Mouse (Mus musculus) ES-E14 (cell line): ENCODE measurements around the gene Ttc17. TPM values are rescaled to one million over a fixed set of nuclear protein-coding genes. Genes with fewer than 3 reads are reported as not detected.

Experiments
- DNase-seq: peaks from one replicate; pipeline ENCODE4 v3.0.0-alpha.2; 2013; ENCODE audit warnings: low read depth, low spot score
- H3K27ac ChIP-seq: 2 replicates; pipeline ENCODE4 v1.5.1; 2012; ENCODE audit warnings: low read depth, mild to moderate bottlenecking, low read length, moderate library complexity, mixed read lengths; ENCODE audit not compliant: poor library complexity, insufficient read depth, severe bottlenecking
- H3K36me3 ChIP-seq: 2 replicates; pipeline ENCODE4 v1.6.1; 2012; ENCODE audit warnings: mild to moderate bottlenecking, low read length, moderate library complexity, mixed read lengths; ENCODE audit not compliant: control insufficient read depth, poor library complexity, insufficient read depth, severe bottlenecking
- H3K4me1 ChIP-seq, 2 experiments: fragments of 150-350 bp in 1 of 2; sonication (generic) in 1 of 2; 2 replicates each; pipeline ENCODE4 v1.6.1; 2012; ENCODE audit warnings: low read length in 2 of 2, mild to moderate bottlenecking in 1 of 2, mixed read lengths in 1 of 2; ENCODE audit not compliant: control insufficient read depth in 2 of 2, insufficient read depth in 2 of 2, poor library complexity in 1 of 2
- H3K4me3 ChIP-seq, 2 experiments: fragments of 150-350 bp in 1 of 2; sonication (generic) in 1 of 2; 2 replicates each; pipeline ENCODE4 v1.5.1; 2012; ENCODE audit warnings: low read length in 2 of 2, low read depth in 1 of 2, mild to moderate bottlenecking in 1 of 2, mixed read lengths in 1 of 2; ENCODE audit not compliant: insufficient read depth in 1 of 2, poor library complexity in 1 of 2, severe bottlenecking in 1 of 2
- H3K9ac ChIP-seq: 2 replicates; pipeline ENCODE4 v1.6.1; 2012; ENCODE audit warnings: low read depth, mild to moderate bottlenecking, low read length, mixed read lengths; ENCODE audit not compliant: poor library complexity, insufficient read depth, severe bottlenecking
- H3K9me3 ChIP-seq: fragments of 150-350 bp; sonication (generic); 2 replicates; pipeline ENCODE4 v1.6.1; 2012; ENCODE audit warnings: low read depth, mild to moderate bottlenecking, low read length; ENCODE audit not compliant: control insufficient read depth, insufficient read depth
- CHD2 ChIP-seq: IDR thresholded peaks from 2 replicates; pipeline ENCODE4 v1.6.1; 2014; ENCODE audit warnings: mild to moderate bottlenecking, low read depth, low read length, inconsistent platforms
- HCFC1 ChIP-seq: IDR thresholded peaks from 2 replicates; pipeline ENCODE4 v1.6.1; 2012; ENCODE audit warnings: low read length, inconsistent platforms, borderline replicate concordance; ENCODE audit not compliant: insufficient read depth
- MAFK ChIP-seq: IDR thresholded peaks from 2 replicates; pipeline ENCODE4 v1.6.1; 2014; ENCODE audit warnings: mild to moderate bottlenecking, low read depth, low read length, inconsistent platforms; ENCODE audit not compliant: insufficient read depth
- ZC3H11A ChIP-seq: IDR thresholded peaks from 2 replicates; pipeline ENCODE4 v1.6.1; 2012; ENCODE audit warnings: low read depth, mild to moderate bottlenecking, inconsistent platforms, low read length, borderline replicate concordance
- ZNF384 ChIP-seq: IDR thresholded peaks from 2 replicates; pipeline ENCODE4 v1.6.1; 2012; ENCODE audit warnings: low read depth, low read length, inconsistent platforms
- in situ Hi-C, 2 experiments: fragments of 600-800 bp; cut with MboI; formaldehyde crosslinking; loops; one replicate each; pipeline ENCODE4 v1.15.1; 2025; ENCODE audit warnings: low sequenced_read_pairs in 2 of 2, inconsistent platforms in 1 of 2; ENCODE audit not compliant: unreplicated experiment in 2 of 2
- total RNA-seq: library from RNA; depleted of rRNA; stranded (reverse); fragments of 300-350 nt; gene quantifications from 2 replicates; pipeline ENCODE4 v1.2.3, GENCODE M21; 2012

Gene Ttc17
- total RNA-seq, 1 experiment: 13.0 TPM

DNA sequence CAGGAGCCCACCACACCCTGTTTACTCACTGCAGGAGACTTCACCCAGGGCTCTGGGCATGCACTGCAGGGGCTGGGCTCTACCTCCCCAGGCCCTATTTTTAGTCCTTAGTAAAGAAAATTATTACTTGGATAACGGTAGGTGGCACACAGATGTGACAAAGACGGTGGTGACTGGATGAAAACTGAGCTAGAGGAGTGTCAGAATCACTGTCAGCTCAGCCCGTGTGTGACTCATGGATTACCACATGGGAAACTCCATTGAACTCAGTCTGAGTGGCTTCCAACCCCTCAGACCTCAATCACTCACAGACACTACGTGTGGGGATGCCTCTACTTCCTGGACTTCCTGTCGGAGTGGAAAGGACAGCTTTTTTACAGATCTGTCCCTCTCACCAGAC lies 118.4 kb downstream of the Ttc17 start:
- no peak for DNase-seq
- H3K4me3 ChIP-seq: no peak overlapping the region
- no peak overlapping the region for H3K9ac ChIP-seq
- in situ Hi-C loops: no loop called here
- TF ChIP-seq HCFC1 (no peak), MAFK (no peak), CHD2 (no peak), ZC3H11A (no peak), ZNF384 (no peak)
- no peaks in the 10 kb centered on the region for H3K36me3 ChIP-seq
- no peaks in the 10 kb centered on the region for H3K4me1 ChIP-seq
- H3K9me3 ChIP-seq: no peaks in the 10 kb centered on the region
- H3K27ac ChIP-seq: no peak overlapping the region

DNA sequence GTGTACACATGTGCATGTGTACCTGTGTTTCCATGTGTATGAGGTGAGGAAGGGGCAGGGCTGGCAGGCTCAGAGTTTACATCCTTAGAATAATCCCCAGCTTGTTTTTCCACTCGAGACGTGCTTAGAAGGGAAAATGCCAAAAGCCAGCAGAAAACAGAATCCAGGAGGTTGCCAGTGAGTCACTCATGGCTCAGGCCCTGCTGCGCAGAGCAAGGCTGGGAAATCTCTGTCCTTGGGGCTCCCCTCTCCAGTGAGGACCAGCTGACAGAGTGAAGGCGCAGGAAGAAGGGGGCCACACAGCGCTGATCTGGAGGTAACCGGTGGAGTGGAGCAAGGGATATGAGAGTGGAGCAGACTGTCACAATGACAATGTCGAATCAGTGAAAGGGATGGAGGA lies 119.1 kb downstream of the Ttc17 start:
- DNase-seq: no peak
- in situ Hi-C loops: no loop called here
- Histone ChIP-seq H3K9ac (no peak overlapping the region), H3K4me3 (no peak overlapping the region), H3K36me3 (no peaks in the 10 kb centered on the region), H3K4me1 (no peaks in the 10 kb centered on the region), H3K9me3 (no peaks in the 10 kb centered on the region), H3K27ac (no peak overlapping the region)
- no peak for TF ChIP-seq CHD2
- TF ChIP-seq HCFC1: no peak
- TF ChIP-seq ZC3H11A: no peak

DNA sequence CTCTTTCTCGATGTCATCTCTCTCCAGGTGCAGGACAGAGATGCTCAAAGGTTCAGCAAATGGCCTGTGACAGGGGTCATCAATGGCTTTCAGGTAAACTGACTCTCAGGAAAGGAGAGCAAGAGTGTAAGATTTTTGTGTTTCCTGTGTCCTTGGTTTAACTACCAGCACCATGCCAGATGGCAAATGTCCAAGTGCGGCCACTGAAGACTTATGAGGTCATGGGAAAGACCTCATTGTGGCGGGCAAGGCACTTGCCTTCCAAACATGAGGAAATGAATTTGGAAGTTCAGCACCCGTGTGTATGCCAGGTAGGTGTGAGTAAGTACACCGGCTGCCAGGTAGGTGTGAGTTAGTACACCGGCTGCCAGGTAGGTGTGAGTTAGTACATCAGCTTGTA lies 123.0 kb downstream of the Ttc17 start:
- Histone ChIP-seq H3K4me3 (no peak overlapping the region), H3K27ac (no peak overlapping the region), H3K9ac (no peak overlapping the region), H3K9me3 (no peaks in the 10 kb centered on the region), H3K4me1 (no peaks in the 10 kb centered on the region), H3K36me3 (no peaks in the 10 kb centered on the region)
- in situ Hi-C loops: no loop called here
- DNase-seq: no peak
- TF ChIP-seq MAFK (no peak), ZNF384 (no peak), HCFC1 (no peak), CHD2 (no peak), ZC3H11A (no peak)

DNA sequence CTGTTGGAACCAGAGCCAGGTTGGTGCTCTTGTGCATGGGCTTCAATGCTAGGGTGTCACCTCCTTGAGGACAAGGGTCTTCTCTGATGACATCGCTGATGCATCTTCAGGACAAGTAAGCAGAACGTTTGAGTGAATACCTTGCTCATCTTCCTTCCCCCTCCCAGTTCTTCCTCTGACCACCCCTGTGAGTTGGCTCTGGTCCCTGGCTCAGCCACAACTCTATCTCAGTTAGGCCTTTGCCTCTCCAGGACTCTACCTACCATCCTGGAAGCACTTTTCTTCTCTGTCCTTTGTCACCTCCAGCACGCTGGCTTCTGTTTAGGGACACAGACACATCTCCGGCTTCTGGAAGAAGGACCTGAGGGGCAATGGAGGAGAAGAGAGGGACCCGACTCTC lies 126.9 kb downstream of the Ttc17 start:
- H3K36me3 ChIP-seq: no peaks in the 10 kb centered on the region
- H3K27ac ChIP-seq: no peak overlapping the region
- no peak overlapping the region for H3K9ac ChIP-seq
- in situ Hi-C loops: no loop called here
- no peaks in the 10 kb centered on the region for H3K4me1 ChIP-seq
- TF ChIP-seq ZC3H11A: no peak
- TF ChIP-seq MAFK: no peak
- no peak for TF ChIP-seq HCFC1
- no peak for TF ChIP-seq ZNF384
- TF ChIP-seq CHD2: no peak
- DNase-seq: no peak
- no peaks in the 10 kb centered on the region for H3K9me3 ChIP-seq
- H3K4me3 ChIP-seq: no peak overlapping the region

DNA sequence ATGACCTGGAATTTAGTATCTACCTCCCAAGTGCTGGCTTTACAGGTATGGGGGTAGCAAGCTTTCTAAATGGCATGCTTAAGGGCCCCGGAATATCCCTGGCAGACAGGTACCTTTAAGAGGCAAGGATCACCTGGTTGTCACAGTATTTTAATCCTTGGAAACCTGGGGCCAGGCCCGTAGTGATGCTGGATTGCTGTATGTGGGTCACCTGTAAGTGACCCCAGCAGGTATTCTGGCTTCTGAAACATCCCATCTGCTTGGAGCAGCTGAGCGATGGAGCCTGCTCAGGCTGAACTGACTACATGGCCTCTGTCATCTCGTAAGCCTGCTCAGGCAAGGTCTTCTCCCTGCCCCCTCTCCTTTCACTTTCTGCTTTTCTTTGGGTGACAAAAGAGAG lies 130.4 kb downstream of the Ttc17 start:
- no peak overlapping the region for H3K27ac ChIP-seq
- in situ Hi-C loops: no loop called here
- peaks cover 0 to 7% of the 10 kb centered on the region in 2 experiments; a peak in 2 of 4 replicates for H3K4me1 ChIP-seq
- H3K9me3 ChIP-seq: no peaks in the 10 kb centered on the region
- TF ChIP-seq HCFC1 (no peak), CHD2 (no peak), MAFK (no peak), ZC3H11A (no peak), ZNF384 (no peak)
- no peak overlapping the region for H3K4me3 ChIP-seq
- no peak for DNase-seq
- no peak overlapping the region for H3K9ac ChIP-seq
- H3K36me3 ChIP-seq: no peaks in the 10 kb centered on the region
